Comparison of ENCODE assay signal across 20 mouse cellular contexts in the genomic region with DNA sequence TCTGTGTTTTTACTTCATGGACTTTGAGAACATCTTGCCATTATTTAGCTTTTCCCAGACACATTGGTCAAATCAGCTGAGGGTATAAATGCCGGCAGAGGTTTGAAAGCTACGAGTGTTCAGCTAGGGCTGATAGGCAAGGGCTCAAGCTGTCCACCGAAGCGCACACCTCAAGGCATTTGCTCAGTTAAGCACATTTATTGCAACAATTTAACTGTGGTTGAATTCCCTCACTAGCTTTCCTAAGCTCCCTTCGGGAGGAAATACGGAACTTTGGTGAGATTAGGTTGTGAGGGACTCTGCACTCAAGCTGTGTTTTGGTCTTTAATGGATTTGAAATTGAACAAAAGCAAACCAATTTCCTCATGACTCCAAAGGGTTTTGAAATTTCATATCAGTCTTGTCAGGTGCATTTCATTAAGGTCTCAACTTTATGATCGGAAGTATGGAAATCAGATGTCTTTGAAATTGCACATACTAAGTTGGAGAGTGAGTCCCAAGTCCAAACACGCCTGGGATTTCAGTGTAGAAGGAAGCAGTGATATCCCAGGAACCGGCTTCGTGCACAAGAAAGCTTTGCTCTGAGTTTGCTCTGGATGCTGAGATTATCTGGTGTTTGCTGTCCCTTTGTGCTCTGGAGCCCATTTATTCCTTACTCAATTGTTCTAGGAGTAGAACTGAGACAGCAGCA.
DNase-seq lines count a peak whose midpoint lies in the region; ATAC-seq lines count a peak whose summit lies in the region.
"Had no signal": no experiment of that assay in that cellular context is flagged by ENCODE, and none has a peak within 500 bp of the region (broad histone marks: within the 10 kb centered on the region; RNA-seq: fewer than 3 reads in every experiment).

No protein-coding gene starts in this region.

- ATAC-seq in embryonic facial prominence, embryonic 11.5 days (replicated peaks; ENCODE audit: insufficient number of reproducible peaks, low FRiP score, low TSS enrichment, low read depth) = no peak
- no peak for ATAC-seq in embryonic facial prominence, embryonic 13.5 days (ENCODE audit: insufficient number of reproducible peaks, insufficient read depth, low FRiP score, low TSS enrichment, low read depth)
- ATAC-seq in intestine, embryonic 16.5 days = peak; percentile 96
- ATAC-seq in hindbrain, embryonic 11.5 days (ENCODE audit: low FRiP score) = no peak
- ATAC-seq: activated CD4-positive, CD25-positive, alpha-beta regulatory T cell, adult 4 months; forebrain, embryonic 13.5 days; forebrain, embryonic 16.5 days; hindbrain, embryonic 16.5 days had no signal

- H3K27me3 ChIP-seq in embryonic facial prominence, embryonic 11.5 days (ENCODE audit: control insufficient read depth, insufficient read depth, low read length) = no peaks in the 10 kb centered on the region
- no peaks in the 10 kb centered on the region for H3K27me3 ChIP-seq in embryonic facial prominence, embryonic 10.5 days (replicated peaks; ENCODE audit: low read depth, poor library complexity, severe bottlenecking)
- H3K27me3 ChIP-seq in embryonic facial prominence, embryonic 13.5 days = no peaks in the 10 kb centered on the region
- no peaks in the 10 kb centered on the region for H3K27me3 ChIP-seq in intestine, embryonic 16.5 days (replicated peaks; ENCODE audit: control insufficient read depth, insufficient read depth, low read length)
- no peaks in the 10 kb centered on the region for H3K27me3 ChIP-seq in hindbrain, embryonic 11.5 days (ENCODE audit: control insufficient read depth, insufficient read depth, low read length)
- H3K27me3 ChIP-seq: embryonic facial prominence, embryonic 12.5 days; forebrain, embryonic 13.5 days; hindbrain, embryonic 13.5 days had no signal

- H3K9ac ChIP-seq in embryonic facial prominence, embryonic 11.5 days (replicated peaks; ENCODE audit: low read length) = no peak overlapping the region
- no peak overlapping the region for H3K9ac ChIP-seq in embryonic facial prominence, embryonic 13.5 days
- H3K9ac ChIP-seq in intestine, embryonic 16.5 days (ENCODE audit: low read depth, low read length) = no peak overlapping the region
- H3K9ac ChIP-seq in hindbrain, embryonic 11.5 days (ENCODE audit: low read depth, low read length) = no peak overlapping the region
- H3K9ac ChIP-seq: embryonic facial prominence, embryonic 12.5 days; forebrain, embryonic 13.5 days; hindbrain, embryonic 13.5 days had no signal

- H3K27ac ChIP-seq in embryonic facial prominence, embryonic 11.5 days (replicated peaks; ENCODE audit: low read depth, low read length) = no peak overlapping the region
- H3K27ac ChIP-seq in embryonic facial prominence, embryonic 10.5 days (replicated peaks) = no peak overlapping the region
- no peak overlapping the region for H3K27ac ChIP-seq in embryonic facial prominence, embryonic 13.5 days
- H3K27ac ChIP-seq in intestine, embryonic 16.5 days (ENCODE audit: low read length) = peak overlapping the region; percentile 18; the same call in 1 of the 2 replicates
- no peak overlapping the region for H3K27ac ChIP-seq in hindbrain, embryonic 11.5 days (ENCODE audit: low read depth, low read length)
- H3K27ac ChIP-seq: embryonic facial prominence, embryonic 12.5 days; forebrain, embryonic 10.5 days; forebrain, embryonic 13.5 days; hindbrain, embryonic 13.5 days had no signal

- peak; percentile 1 for DNase-seq in embryonic facial prominence, embryonic 11.5 days (ENCODE audit: low spot score)
- DNase-seq in embryonic facial prominence, embryonic 10.5 days (ENCODE audit: low spot score) = no peak
- no peak for DNase-seq in spleen, postnatal 4 days (ENCODE audit: low spot score in 2 of 2)
- no peak for DNase-seq in hindbrain, embryonic 11.5 days (ENCODE audit: low spot score)
- DNase-seq: adrenal gland, adult 8-10 months; cerebellum, adult 11-12 months; cerebellum, adult 8-10 months; cerebellum, postnatal 36 days; gastrocnemius, postnatal 10 days; heart, adult 11 months had no signal

- H3K36me3 ChIP-seq in embryonic facial prominence, embryonic 11.5 days (replicated peaks; ENCODE audit: control insufficient read depth, insufficient read depth, low read depth, low read length) = no peaks in the 10 kb centered on the region
- no peaks in the 10 kb centered on the region for H3K36me3 ChIP-seq in embryonic facial prominence, embryonic 10.5 days (replicated peaks)
- H3K36me3 ChIP-seq in embryonic facial prominence, embryonic 13.5 days = no peaks in the 10 kb centered on the region
- no peaks in the 10 kb centered on the region for H3K36me3 ChIP-seq in intestine, embryonic 16.5 days (ENCODE audit: control insufficient read depth, insufficient read depth, low read length)
- no peaks in the 10 kb centered on the region for H3K36me3 ChIP-seq in hindbrain, embryonic 11.5 days (ENCODE audit: control insufficient read depth, insufficient read depth, low read length)
- H3K36me3 ChIP-seq: embryonic facial prominence, embryonic 12.5 days; forebrain, embryonic 10.5 days; hindbrain, embryonic 13.5 days had no signal

- no peak overlapping the region for H3K4me3 ChIP-seq in embryonic facial prominence, embryonic 11.5 days (ENCODE audit: low read depth, low read length)
- H3K4me3 ChIP-seq in embryonic facial prominence, embryonic 10.5 days = no peak overlapping the region
- H3K4me3 ChIP-seq in embryonic facial prominence, embryonic 13.5 days = no peak overlapping the region
- no peak overlapping the region for H3K4me3 ChIP-seq in intestine, embryonic 16.5 days (ENCODE audit: low read length)
- no peak overlapping the region for H3K4me3 ChIP-seq in hindbrain, embryonic 11.5 days (ENCODE audit: low read depth, low read length)
- H3K4me3 ChIP-seq: embryonic facial prominence, embryonic 12.5 days; forebrain, embryonic 10.5 days; forebrain, embryonic 13.5 days; hindbrain, embryonic 13.5 days had no signal

- WGBS in embryonic facial prominence, embryonic 11.5 days = 67% methylated on average over 10 of the region's 10 CpGs
- 79% methylated on average over 10 of the region's 10 CpGs for WGBS in embryonic facial prominence, embryonic 10.5 days
- whole genome bisulfite sequencing in embryonic facial prominence, embryonic 13.5 days = 51% methylated on average over 10 of the region's 10 CpGs
- 74% methylated on average over 10 of the region's 10 CpGs for WGBS in intestine, embryonic 16.5 days
- 88% methylated on average over 10 of the region's 10 CpGs for WGBS in hindbrain, embryonic 11.5 days

- H3K4me1 ChIP-seq in embryonic facial prominence, embryonic 11.5 days (ENCODE audit: control insufficient read depth, insufficient read depth, low read length) = no peaks in the 10 kb centered on the region
- H3K4me1 ChIP-seq in embryonic facial prominence, embryonic 10.5 days = no peaks in the 10 kb centered on the region
- H3K4me1 ChIP-seq in embryonic facial prominence, embryonic 13.5 days = peaks cover 8% of the 10 kb centered on the region; the same call in 1 of the 2 replicates
- no peaks in the 10 kb centered on the region for H3K4me1 ChIP-seq in intestine, embryonic 16.5 days (ENCODE audit: control insufficient read depth, insufficient read depth, low read length)
- H3K4me1 ChIP-seq in hindbrain, embryonic 11.5 days (replicated peaks; ENCODE audit: control insufficient read depth, insufficient read depth, low read length) = no peaks in the 10 kb centered on the region
- H3K4me1 ChIP-seq: embryonic facial prominence, embryonic 12.5 days; forebrain, embryonic 10.5 days; forebrain, embryonic 13.5 days; hindbrain, embryonic 13.5 days had no signal

- H3K4me2 ChIP-seq in embryonic facial prominence, embryonic 11.5 days (ENCODE audit: low read depth, low read length) = no peak overlapping the region
- H3K4me2 ChIP-seq in embryonic facial prominence, embryonic 13.5 days = 0 out of 2 replicates have a peak overlapping the region, but pooled peaks have one; percentile 7
- H3K4me2 ChIP-seq in intestine, embryonic 16.5 days (ENCODE audit: low read depth, low read length) = no peak overlapping the region
- no peak overlapping the region for H3K4me2 ChIP-seq in hindbrain, embryonic 11.5 days (replicated peaks; ENCODE audit: low read depth, low read length)
- H3K4me2 ChIP-seq: embryonic facial prominence, embryonic 12.5 days; forebrain, embryonic 13.5 days; heart, embryonic 11.5 days; hindbrain, embryonic 13.5 days had no signal

- H3K9me3 ChIP-seq in embryonic facial prominence, embryonic 11.5 days (replicated peaks; ENCODE audit: control insufficient read depth, low read length) = no peaks in the 10 kb centered on the region
- H3K9me3 ChIP-seq in embryonic facial prominence, embryonic 10.5 days = no peaks in the 10 kb centered on the region
- H3K9me3 ChIP-seq in embryonic facial prominence, embryonic 13.5 days = no peaks in the 10 kb centered on the region
- no peaks in the 10 kb centered on the region for H3K9me3 ChIP-seq in intestine, embryonic 16.5 days (ENCODE audit: control insufficient read depth, low read length)
- no peaks in the 10 kb centered on the region for H3K9me3 ChIP-seq in hindbrain, embryonic 11.5 days (ENCODE audit: control insufficient read depth, low read length)
- H3K9me3 ChIP-seq: embryonic facial prominence, embryonic 12.5 days; forebrain, embryonic 10.5 days; forebrain, embryonic 13.5 days; hindbrain, embryonic 13.5 days had no signal
